Mouse (Mus musculus) liver, embryonic 14.5 days (tissue): ENCODE data around the gene Nes. TPM values are rescaled to one million over a fixed set of nuclear protein-coding genes. Genes with fewer than 3 reads are reported as not detected.

Experiments
- ATAC-seq: fragments of 200-750 bp; cut with Nextera tagmentation; 2 replicates; pipeline ENCODE4 v1.8.0; 2017; ENCODE audit warnings: moderate number of reproducible peaks, mild to moderate bottlenecking, moderate library complexity; ENCODE audit not compliant: insufficient read depth
- DNase-seq, 3 experiments: peaks; one replicate each; pipeline ENCODE4 v3.0.0-alpha.2; 2012 to 2013; ENCODE audit warnings: low read depth in 3 of 3, low spot score in 3 of 3
- H3K27ac ChIP-seq: fragments of 300-500 bp; sonication (generic); 2 replicates; pipeline ENCODE4 v1.5.1; 2014; ENCODE audit warnings: moderate library complexity, mild to moderate bottlenecking, control low read depth, inconsistent platforms
- H3K27me3 ChIP-seq: fragments of 300-500 bp; sonication (generic); 2 replicates; pipeline ENCODE4 v1.6.1; 2014; ENCODE audit warnings: mild to moderate bottlenecking, low read length, moderate library complexity; ENCODE audit not compliant: control insufficient read depth, insufficient read depth
- H3K36me3 ChIP-seq: fragments of 300-500 bp; sonication (generic); replicated peaks from 2 replicates; pipeline ENCODE4 v1.6.1; 2014; ENCODE audit warnings: low read depth; ENCODE audit not compliant: control insufficient read depth, insufficient read depth
- H3K4me1 ChIP-seq, 2 experiments: fragments of 200-500 bp in 1 of 2; fragments of 300-500 bp in 1 of 2; sonication (generic) in 1 of 2; replicated peaks; 2 replicates each; pipeline ENCODE4 v1.6.1; 2012 to 2014; ENCODE audit warnings: antibody characterized with exemption in 1 of 2, inconsistent platforms in 1 of 2, low read length in 1 of 2; ENCODE audit not compliant: control insufficient read depth in 2 of 2, insufficient read depth in 2 of 2
- H3K4me2 ChIP-seq: fragments of 300-500 bp; sonication (generic); 2 replicates; pipeline ENCODE4 v1.6.1; 2014; ENCODE audit warnings: low read depth, mild to moderate bottlenecking, control low read depth, moderate library complexity
- H3K4me3 ChIP-seq, 2 experiments: fragments of 200-500 bp in 1 of 2; fragments of 300-500 bp in 1 of 2; sonication (generic) in 1 of 2; 2 replicates each; pipeline ENCODE4 v1.5.1; 2012 to 2014; ENCODE audit warnings: low read depth in 2 of 2, low read length in 2 of 2, mild to moderate bottlenecking in 2 of 2, control low read depth in 1 of 2, inconsistent platforms in 1 of 2, moderate library complexity in 1 of 2; ENCODE audit not compliant: insufficient read depth in 1 of 2
- H3K9ac ChIP-seq: fragments of 300-500 bp; sonication (generic); replicated peaks from 2 replicates; pipeline ENCODE4 v1.6.1; 2014; ENCODE audit warnings: mild to moderate bottlenecking, control low read depth, moderate library complexity
- H3K9me3 ChIP-seq: fragments of 300-500 bp; sonication (generic); 2 replicates; pipeline ENCODE4 v1.6.1; 2016; ENCODE audit warnings: low read length, mixed read lengths; ENCODE audit not compliant: control insufficient read depth
- CTCF ChIP-seq: IDR thresholded peaks from 2 replicates; pipeline ENCODE4 v1.5.1; 2016; ENCODE audit warnings: antibody characterized with exemption, low read depth, control low read depth
- EP300 ChIP-seq: IDR thresholded peaks from 2 replicates; pipeline ENCODE4 v1.6.1; 2016; ENCODE audit warnings: antibody characterized with exemption, low read depth
- WGBS: fragments of 180-500 bp; shearing (Covaris S2); extraction: QIAGEN DNeasy Blood & Tissue Kit; methylation state at CpG from one replicate; pipeline ENCODE4 v1.1.7; 2014; ENCODE audit not compliant: insufficient replicate concordance; 5-methylcytosine and 5-hydroxymethylcytosine counted together
- polyA plus RNA-seq, 2 experiments: library from polyadenylated mRNA; depleted of rRNA in 1 of 2; stranded (reverse) in 1 of 2; unstranded in 1 of 2; fragments of >200 nt; fragmentation: Nextera tagmentation in 1 of 2; extraction: Ambion mirVana in 1 of 2; gene quantifications; 2 replicates each; pipeline versions ENCODE4 v1.2.1 to v1.2.3; 2012 to 2014

Nes gene
- polyA plus RNA-seq, 2 experiments: 0.83 to 1.1 TPM

- no peaks in the 10 kb centered on the region for H3K4me1 ChIP-seq
- TF ChIP-seq CTCF (no peak), EP300 (no peak)
- DNase-seq: no peak
- no peak for ATAC-seq
- no peak overlapping the region for H3K9ac ChIP-seq
- no peaks in the 10 kb centered on the region for H3K36me3 ChIP-seq
- 12% methylated on average over 16 of the region's 16 CpGs for WGBS
- H3K9me3 ChIP-seq: no peaks in the 10 kb centered on the region
- peaks cover 84% of the 10 kb centered on the region for H3K27me3 ChIP-seq
- no peak overlapping the region for H3K4me2 ChIP-seq
- no peak overlapping the region for H3K4me3 ChIP-seq
- no peak overlapping the region for H3K27ac ChIP-seq
Observed at GRCm38 (mm10) chr3:87949266-87949954, 21.5 kb upstream of the Nes start.

- TF ChIP-seq EP300 (no peak), CTCF (no peak)
- no peaks in the 10 kb centered on the region for H3K36me3 ChIP-seq
- H3K4me1 ChIP-seq: no peaks in the 10 kb centered on the region
- no peak overlapping the region for H3K4me2 ChIP-seq
- DNase-seq: no peak
- no peak overlapping the region for H3K27ac ChIP-seq
- no peak overlapping the region for H3K4me3 ChIP-seq
- H3K9me3 ChIP-seq: no peaks in the 10 kb centered on the region
- 7% methylated on average over 13 of the region's 13 CpGs for WGBS
- peaks cover 84% of the 10 kb centered on the region for H3K27me3 ChIP-seq
- ATAC-seq: no peak
- no peak overlapping the region for H3K9ac ChIP-seq
Observed at GRCm38 (mm10) chr3:87949955-87950515, 20.8 kb upstream of the Nes start.

- 7% methylated on average over 12 of the region's 12 CpGs for WGBS
- no peak overlapping the region for H3K27ac ChIP-seq
- H3K4me2 ChIP-seq: 0 out of 2 replicates have a peak overlapping the region, but pooled peaks have one; percentile 15
- H3K9me3 ChIP-seq: no peaks in the 10 kb centered on the region
- TF ChIP-seq CTCF (no peak), EP300 (no peak)
- peaks cover 68% of the 10 kb centered on the region for H3K27me3 ChIP-seq
- no peak for ATAC-seq
- no peak for DNase-seq
- H3K4me1 ChIP-seq: no peaks in the 10 kb centered on the region
- no peak overlapping the region for H3K9ac ChIP-seq
- H3K4me3 ChIP-seq: no peak overlapping the region
- H3K36me3 ChIP-seq: no peaks in the 10 kb centered on the region
Observed at GRCm38 (mm10) chr3:87951946-87952345, 18.9 kb upstream of the Nes start.

- TF ChIP-seq EP300: no peak
- no peak for TF ChIP-seq CTCF
- ATAC-seq: no peak
- no peak overlapping the region for H3K9ac ChIP-seq
- H3K4me1 ChIP-seq: no peaks in the 10 kb centered on the region
- no peak overlapping the region for H3K27ac ChIP-seq
- DNase-seq: no peak
- H3K36me3 ChIP-seq: no peaks in the 10 kb centered on the region
- peak overlapping the region; percentile 15 for H3K4me2 ChIP-seq
- H3K4me3 ChIP-seq: peak overlapping the region in 1 of 2 experiments; percentile 12; a peak in 1 of 4 replicates
- H3K9me3 ChIP-seq: no peaks in the 10 kb centered on the region
- peaks cover 66% of the 10 kb centered on the region for H3K27me3 ChIP-seq
- WGBS: 4% methylated on average over 5 of the region's 5 CpGs
Observed at GRCm38 (mm10) chr3:87952440-87952839, 18.4 kb upstream of the Nes start.

- H3K9ac ChIP-seq: no peak overlapping the region
- no peak for ATAC-seq
- H3K9me3 ChIP-seq: no peaks in the 10 kb centered on the region
- no peak for DNase-seq
- 47% methylated on average over 1 of the region's 1 CpGs for WGBS
- H3K27ac ChIP-seq: no peak overlapping the region
- H3K4me2 ChIP-seq: no peak overlapping the region
- no peak overlapping the region for H3K4me3 ChIP-seq
- H3K36me3 ChIP-seq: no peaks in the 10 kb centered on the region
- no peak for TF ChIP-seq EP300
- TF ChIP-seq CTCF: no peak
- peaks cover 25% of the 10 kb centered on the region for H3K27me3 ChIP-seq
- peaks cover 0 to 2% of the 10 kb centered on the region in 2 experiments; a peak in 1 of 4 replicates for H3K4me1 ChIP-seq
Observed at GRCm38 (mm10) chr3:87958056-87958455, 12.8 kb upstream of the Nes start.
